Mouse (Mus musculus): ENCODE results near the gene Gm17783.

- TF ChIP-seq CTCF (conservative IDR thresholded peaks at IDR 0.05; ENCODE audit: insufficient read depth, insufficient read length, low read depth, low read length) (no peak), POLR2A (IDR thresholded peaks at IDR 0.05; ENCODE audit: low read depth, low read length) (no peak)
Observed at GRCm38 (mm10) chr16:45572307-45572706, 40.5 kb upstream of the Gm17783 start.

All from kidney, adult 2 months (tissue).